Mouse (Mus musculus) E14TG2a.4 (cell line): ENCODE measurements around the gene Dck.

Source experiments
- CTCF ChIP-seq: conservative IDR thresholded peaks from 2 replicates; pipeline ENCODE4 v1.5.1; 2014; ENCODE audit warnings: low read length
- NANOG ChIP-seq: IDR thresholded peaks from 2 replicates; pipeline ENCODE4 v1.6.1; 2014; ENCODE audit warnings: borderline replicate concordance, low read length, mixed read lengths

DNA sequence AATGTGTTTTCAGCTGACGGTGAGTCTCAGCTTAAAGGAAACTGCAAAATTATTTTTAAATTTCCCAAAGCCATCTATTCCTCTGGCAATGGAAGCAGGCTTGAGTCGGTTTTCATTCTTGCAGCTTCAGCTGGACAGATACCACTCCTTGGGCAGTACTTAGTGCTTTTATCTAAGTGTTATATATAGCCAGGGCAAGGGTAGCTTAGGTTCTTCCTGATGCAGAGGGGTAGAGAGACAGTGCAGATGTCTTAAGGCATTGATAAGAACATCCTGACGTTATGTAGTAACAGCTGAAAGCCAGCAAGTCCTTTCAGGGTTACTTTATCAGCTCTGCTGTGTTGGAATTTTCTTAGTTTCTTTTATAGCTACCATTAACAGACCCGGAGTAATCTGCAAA, 66.1 kb downstream of the Dck start:
- TF ChIP-seq CTCF (no peak), NANOG (no peak)
